In the genomic region with DNA sequence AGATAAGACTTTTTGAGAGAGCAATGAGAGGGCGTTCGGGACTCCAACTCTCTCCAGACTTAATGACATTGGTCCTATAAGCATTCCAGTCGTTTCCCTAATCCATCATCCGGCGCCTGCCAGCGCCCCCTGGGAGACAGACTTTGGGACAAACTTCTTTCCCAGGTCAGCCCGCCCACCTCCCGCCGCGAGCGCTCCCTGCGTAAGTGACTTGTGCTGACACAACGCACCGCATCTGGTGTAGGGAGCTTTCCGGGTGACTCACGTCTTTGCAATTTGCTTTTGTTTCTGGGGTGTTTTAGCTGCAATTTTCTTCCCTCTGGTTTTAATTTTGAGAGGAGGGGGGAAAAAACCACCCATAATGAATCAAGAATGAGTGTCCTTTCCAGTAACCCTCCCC, we compare ENCODE assay signal across 9 mouse cellular contexts. TPM values are rescaled to one million over a fixed set of nuclear protein-coding genes. Genes with fewer than 3 reads are reported as not detected.
DNase-seq lines count a peak whose midpoint lies in the region; ATAC-seq and TF ChIP-seq lines count a peak whose summit lies in the region.
"Had no signal": no experiment of that assay in that cellular context is flagged by ENCODE, and none has a peak within 500 bp of the region (broad histone marks: within the 10 kb centered on the region; RNA-seq: fewer than 3 reads in every experiment).

No protein-coding gene starts in this region.

- no peak overlapping the region for H3K27ac ChIP-seq in layer of hippocampus, adult 2 months
- H3K27ac ChIP-seq in embryonic facial prominence, embryonic 14.5 days (replicated peaks; ENCODE audit: low read depth, low read length) = peak overlapping the region; percentile 88

- H3K4me3 ChIP-seq in layer of hippocampus, adult 2 months = peak overlapping the region; percentile 71
- H3K4me3 ChIP-seq in embryonic facial prominence, embryonic 14.5 days (ENCODE audit: low read depth, low read length) = peak overlapping the region; percentile 76

- ATAC-seq in embryonic facial prominence, embryonic 14.5 days (ENCODE audit: low read depth) = no peak

- H3K9me3 ChIP-seq in embryonic facial prominence, embryonic 14.5 days (ENCODE audit: control insufficient read depth, low read length) = no peaks in the 10 kb centered on the region

- 1% methylated on average over 16 of the region's 16 CpGs for WGBS in embryonic facial prominence, embryonic 14.5 days

- TF ChIP-seq CTCF in layer of hippocampus, adult 2 months (conservative IDR thresholded peaks at IDR 0.05) = peak; percentile 49

- H3K36me3 ChIP-seq in embryonic facial prominence, embryonic 14.5 days (ENCODE audit: control insufficient read depth, insufficient read depth, low read length) = 0 out of 2 replicates have a peak, but pooled peaks cover 4% of the 10 kb centered on the region

- intact Hi-C loops in heart, postnatal 14 days (cut with DNase I) = no loop called here

- H3K4me2 ChIP-seq in embryonic facial prominence, embryonic 14.5 days (ENCODE audit: low read depth, low read length) = peak overlapping the region; percentile 94

- H3K9ac ChIP-seq in embryonic facial prominence, embryonic 14.5 days (ENCODE audit: low read depth, low read length) = peak overlapping the region; percentile 78

- no peaks in the 10 kb centered on the region for H3K27me3 ChIP-seq in embryonic facial prominence, embryonic 14.5 days (replicated peaks; ENCODE audit: control insufficient read depth, insufficient read depth, low read length)

- peak in 1 of 2 experiments; percentile 18 for DNase-seq in layer of hippocampus, adult 2 months (ENCODE audit: low spot score in 2 of 2)
- DNase-seq in layer of hippocampus, adult 11-12 months (ENCODE audit: low spot score) = no peak
- peak; percentile 84 for DNase-seq in embryonic facial prominence, embryonic 14.5 days (ENCODE audit: low spot score)
- DNase-seq in heart, postnatal 14 days = peak; percentile 39 to 47
- peak; percentile 19 to 59 for DNase-seq in kidney, postnatal 36 days
- DNase-seq in lung, postnatal 25 days (ENCODE audit: low spot score) = peak; percentile 13
- DNase-seq in right cerebral cortex, postnatal 25 days = peak; percentile 34
- DNase-seq in cerebellum, adult 11-12 months = no peak

- 0 out of 2 replicates have a peak, but pooled peaks cover 9% of the 10 kb centered on the region for H3K4me1 ChIP-seq in embryonic facial prominence, embryonic 14.5 days (ENCODE audit: control insufficient read depth, insufficient read depth, low read length)

RNA-seq across cellular contexts. Expression of a gene that starts 0.3 kb away (rescaled TPM):
- 1 to 10 TPM; 6.9 to 9.2 TPM for total RNA-seq in layer of hippocampus, adult 2 months (2021)
- polyA plus RNA-seq in embryonic facial prominence, embryonic 14.5 days (2014; fragmentation: Nextera tagmentation; extraction: Ambion mirVana) = 21.6 and 25.2 TPM in 2 replicates
- total RNA-seq in heart, postnatal 14 days (2021) = 1 to 10 TPM; 2.7 to 4.2 TPM
- total RNA-seq: MEL had no signal

Comparison
In these comparisons a context has a peak if more than half of its experiments do, and no peak if none do; other contexts are left out.
1. DNase-seq: peak in embryonic facial prominence, embryonic 14.5 days (single experiment), heart, postnatal 14 days (2 of 2), kidney, postnatal 36 days (2 of 2), lung, postnatal 25 days (single experiment) and right cerebral cortex, postnatal 25 days (single experiment); none in layer of hippocampus, adult 11-12 months (single experiment) and cerebellum, adult 11-12 months (single experiment).